Mouse (Mus musculus) embryonic facial prominence, embryonic 13.5 days (tissue): ENCODE results near the gene Kalrn. TPM values are rescaled to one million over a fixed set of nuclear protein-coding genes. Genes with fewer than 3 reads are reported as not detected.

Source experiments
- ATAC-seq: fragments of 200-750 bp; cut with Nextera tagmentation; 2 replicates; pipeline ENCODE4 v1.8.0; 2017; ENCODE audit warnings: low read depth; ENCODE audit not compliant: insufficient number of reproducible peaks, insufficient read depth, low FRiP score, low TSS enrichment
- H3K27ac ChIP-seq: fragments of 300-500 bp; sonication (generic); 2 replicates; pipeline ENCODE4 v1.5.1; 2015; ENCODE audit warnings: moderate library complexity, mild to moderate bottlenecking, inconsistent platforms
- H3K27me3 ChIP-seq: fragments of 300-500 bp; sonication (generic); 2 replicates; pipeline ENCODE4 v1.6.1; 2015; ENCODE audit warnings: mild to moderate bottlenecking, inconsistent platforms
- H3K36me3 ChIP-seq: fragments of 300-500 bp; sonication (generic); 2 replicates; pipeline ENCODE4 v1.6.1; 2015; ENCODE audit warnings: mild to moderate bottlenecking, inconsistent platforms
- H3K4me1 ChIP-seq: fragments of 300-500 bp; sonication (generic); 2 replicates; pipeline ENCODE4 v1.6.1; 2015; ENCODE audit warnings: inconsistent platforms
- H3K4me2 ChIP-seq: fragments of 300-500 bp; sonication (generic); 2 replicates; pipeline ENCODE4 v1.6.1; 2015; ENCODE audit warnings: moderate library complexity, mild to moderate bottlenecking, inconsistent platforms
- H3K4me3 ChIP-seq: fragments of 300-500 bp; sonication (generic); 2 replicates; pipeline ENCODE4 v1.5.1; 2015; ENCODE audit warnings: mild to moderate bottlenecking, inconsistent platforms
- H3K9ac ChIP-seq: fragments of 300-500 bp; sonication (generic); 2 replicates; pipeline ENCODE4 v1.6.1; 2015; ENCODE audit warnings: mild to moderate bottlenecking, inconsistent platforms
- H3K9me3 ChIP-seq: fragments of 300-500 bp; sonication (generic); 2 replicates; pipeline ENCODE4 v1.6.1; 2016; ENCODE audit warnings: inconsistent platforms
- WGBS: fragments of 180-500 bp; shearing (Covaris S2); methylation state at CpG from one replicate; pipeline ENCODE4 v1.1.7; 2015; ENCODE audit warnings: mixed read lengths; 5-methylcytosine and 5-hydroxymethylcytosine counted together
- polyA plus RNA-seq: library from polyadenylated mRNA; unstranded; fragments of >200 nt; fragmentation: Nextera tagmentation; extraction: Ambion mirVana; gene quantifications from 2 replicates; pipeline ENCODE4 v1.2.1, GENCODE M21; 2015

The Kalrn gene
- polyA plus RNA-seq, 1 experiment from 2014 or later: 18.3 TPM

DNA sequence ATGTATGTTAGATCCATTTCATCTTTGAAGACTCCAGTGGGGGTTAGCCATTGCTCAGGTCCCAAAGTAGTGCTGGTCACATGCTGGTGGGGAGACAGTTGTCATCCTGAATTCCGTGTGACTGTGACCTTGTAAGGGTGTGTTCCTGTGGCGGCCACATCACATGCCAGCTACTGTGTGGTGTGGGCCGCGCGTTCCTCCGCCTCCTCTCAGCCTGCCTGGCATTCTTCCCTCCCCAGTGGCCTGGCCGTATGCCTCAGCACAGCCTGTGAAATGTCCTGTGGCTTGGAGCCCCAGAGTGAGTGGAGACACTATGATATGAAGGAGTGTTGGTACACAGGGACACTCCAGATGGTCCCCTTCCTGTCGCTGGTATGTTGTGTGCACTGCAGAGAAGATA, 635.8 kb downstream of the Kalrn start:
- Histone ChIP-seq H3K27ac (no peak overlapping the region), H3K9ac (no peak overlapping the region)
- no peak for ATAC-seq

DNA sequence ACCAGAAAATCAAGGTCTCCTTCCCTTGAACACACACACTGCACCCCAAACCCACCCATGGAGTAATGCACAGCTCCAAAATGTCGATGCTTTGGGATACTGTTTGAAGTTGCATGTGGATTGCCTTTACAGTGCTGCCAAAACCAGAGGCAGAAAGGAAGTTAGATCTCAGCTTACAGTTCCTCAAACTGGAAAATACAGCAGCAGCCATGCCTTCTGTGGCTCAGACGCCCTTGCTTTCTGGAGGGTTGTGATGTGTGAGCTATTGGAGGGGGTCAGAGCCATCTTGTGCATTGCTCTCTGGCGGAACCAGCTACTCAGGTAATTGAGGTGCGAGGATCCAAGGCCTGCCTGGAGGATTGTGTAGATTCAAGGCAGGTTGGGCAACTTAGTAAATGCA, 636.4 kb downstream of the Kalrn start:
- Histone ChIP-seq H3K4me1 (peaks cover 83% of the 10 kb centered on the region), H3K9ac (no peak overlapping the region), H3K9me3 (no peaks in the 10 kb centered on the region), H3K27ac (peak overlapping the region; percentile 40; the same call in 1 of the 2 replicates), H3K36me3 (peaks cover 19% of the 10 kb centered on the region; the same call in 1 of the 2 replicates), H3K27me3 (no peaks in the 10 kb centered on the region), H3K4me2 (no peak overlapping the region), H3K4me3 (no peak overlapping the region)
- WGBS: 63% methylated on average over 4 of the region's 4 CpGs
- ATAC-seq: no peak

More for the DNA sequence above, 635.8 kb downstream of the Kalrn start:
- H3K4me3 ChIP-seq: no peak overlapping the region
- 85% methylated on average over 8 of the region's 8 CpGs for WGBS
- H3K27me3 ChIP-seq: no peaks in the 10 kb centered on the region
- peaks cover 90% of the 10 kb centered on the region for H3K4me1 ChIP-seq
- no peak overlapping the region for H3K4me2 ChIP-seq
- no peaks in the 10 kb centered on the region for H3K9me3 ChIP-seq
- peaks cover 15% of the 10 kb centered on the region; the same call in 1 of the 2 replicates for H3K36me3 ChIP-seq

DNA sequence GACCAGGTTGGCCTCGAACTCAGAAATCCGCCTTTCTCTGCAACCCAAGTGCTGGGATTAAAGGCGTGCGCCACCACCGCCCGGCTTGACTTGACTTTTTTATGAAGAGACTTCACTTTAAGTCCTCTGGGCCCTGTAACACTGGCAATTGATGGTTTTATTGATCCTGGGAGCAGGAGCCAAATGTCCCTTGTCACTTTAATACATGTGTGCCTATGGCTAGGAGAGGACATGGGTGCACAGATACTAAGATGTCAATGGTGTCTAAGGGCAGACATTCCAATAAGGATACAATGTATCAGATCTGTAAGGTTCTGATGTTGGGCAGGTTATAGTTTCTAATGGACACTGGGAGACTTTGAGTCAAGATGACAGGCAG, 637.9 kb downstream of the Kalrn start:
- 95% methylated on average over 6 of the region's 6 CpGs for WGBS

DNA sequence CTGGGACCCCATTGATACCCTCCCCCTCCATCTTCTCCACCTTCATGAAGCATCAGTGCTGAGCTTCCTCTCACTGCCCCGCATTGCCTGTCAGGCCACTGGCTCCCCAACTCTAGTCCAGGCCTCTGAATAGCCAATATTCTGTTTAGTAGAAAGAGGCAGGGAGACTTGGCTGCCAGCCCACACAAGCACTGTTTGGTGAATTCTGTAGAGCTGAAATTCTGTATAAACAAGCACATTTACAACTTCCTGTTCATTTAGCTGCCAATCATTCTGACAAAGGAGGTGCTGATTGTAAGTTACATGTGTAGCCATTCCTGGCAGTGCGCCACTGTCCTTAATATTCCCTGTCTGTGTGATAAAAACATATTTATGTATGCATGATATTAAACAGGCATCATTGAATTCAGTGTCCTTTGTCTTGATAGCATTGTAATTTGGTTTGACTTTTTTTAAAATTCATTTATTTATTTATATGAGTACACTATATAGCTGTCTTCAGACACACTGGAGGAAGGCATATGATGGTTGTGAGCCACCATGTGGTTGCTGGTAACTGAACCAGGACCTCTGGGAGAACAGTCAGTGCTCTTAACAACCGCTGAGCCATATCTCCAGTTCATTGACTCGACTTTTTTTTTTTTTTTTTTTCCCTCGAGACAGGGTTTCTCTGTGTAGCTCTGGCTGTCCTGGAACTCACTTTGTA, 638.5 kb downstream of the Kalrn start:
- Histone ChIP-seq H3K4me3 (no peak overlapping the region), H3K4me2 (no peak overlapping the region), H3K9me3 (no peaks in the 10 kb centered on the region), H3K9ac (no peak overlapping the region), H3K36me3 (peaks cover 23% of the 10 kb centered on the region), H3K27me3 (no peaks in the 10 kb centered on the region), H3K4me1 (peaks cover 68% of the 10 kb centered on the region), H3K27ac (peak overlapping the region; percentile 74)
- WGBS: 63% methylated on average over 5 of the region's 5 CpGs
- no peak for ATAC-seq

More for the DNA sequence above, 637.9 kb downstream of the Kalrn start:
- no peaks in the 10 kb centered on the region for H3K9me3 ChIP-seq
- peaks cover 73% of the 10 kb centered on the region for H3K4me1 ChIP-seq
- no peak overlapping the region for H3K4me2 ChIP-seq
- ATAC-seq: no peak
- H3K27me3 ChIP-seq: no peaks in the 10 kb centered on the region
- H3K27ac ChIP-seq: 0 out of 2 replicates have a peak overlapping the region, but pooled peaks have one; percentile 18
- no peak overlapping the region for H3K4me3 ChIP-seq
- no peak overlapping the region for H3K9ac ChIP-seq
- H3K36me3 ChIP-seq: peaks cover 20% of the 10 kb centered on the region

DNA sequence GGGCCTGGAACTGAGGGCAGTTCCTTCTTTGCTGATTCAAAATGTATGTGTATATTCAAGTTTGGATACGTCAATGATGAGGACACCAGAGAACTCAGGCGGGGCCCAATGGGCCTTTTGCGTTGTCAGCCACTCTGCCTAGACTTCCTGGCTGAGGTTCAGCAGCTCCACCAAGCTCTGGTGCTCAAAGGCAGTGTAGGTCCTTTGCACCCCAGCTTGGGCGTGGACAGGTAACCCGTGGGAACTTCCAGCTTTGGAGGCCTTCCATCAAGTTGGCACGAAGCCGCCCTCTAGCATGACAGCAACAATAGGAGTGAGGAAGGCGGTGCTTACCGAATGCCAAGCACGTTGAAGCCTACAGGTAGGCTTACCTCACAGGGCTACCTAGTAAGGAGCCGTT, 639.9 kb downstream of the Kalrn start:
- no peak overlapping the region for H3K4me2 ChIP-seq
- 88% methylated on average over 11 of the region's 11 CpGs for WGBS
- no peak for ATAC-seq
- H3K27me3 ChIP-seq: no peaks in the 10 kb centered on the region
- peak overlapping the region; percentile 74 for H3K27ac ChIP-seq
- peaks cover 25% of the 10 kb centered on the region for H3K36me3 ChIP-seq
- H3K4me1 ChIP-seq: peaks cover 61% of the 10 kb centered on the region
- H3K9ac ChIP-seq: no peak overlapping the region
- no peak overlapping the region for H3K4me3 ChIP-seq
- H3K9me3 ChIP-seq: no peaks in the 10 kb centered on the region

DNA sequence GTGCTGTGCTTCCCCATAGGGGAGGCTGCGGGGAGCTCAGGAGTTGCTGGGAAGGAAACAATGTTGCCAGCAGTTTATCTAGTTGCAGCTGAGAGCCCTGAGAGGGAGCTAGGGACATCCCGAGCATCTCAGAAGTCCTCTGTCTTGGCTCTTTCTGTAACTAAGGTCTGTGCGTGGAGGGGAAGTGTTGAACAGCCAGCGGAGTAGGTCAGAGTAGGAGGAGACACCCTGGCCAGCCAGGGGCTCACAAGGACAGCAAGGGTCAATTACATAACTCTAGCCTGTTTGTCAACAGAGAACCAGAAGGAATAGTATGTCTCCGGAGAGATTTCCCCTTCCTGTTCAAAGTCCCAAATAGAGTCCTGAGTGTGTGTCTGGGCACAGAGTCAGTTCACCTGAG, 641.2 kb downstream of the Kalrn start:
- peaks cover 25% of the 10 kb centered on the region for H3K36me3 ChIP-seq
- WGBS: 55% methylated on average over 5 of the region's 5 CpGs
- H3K4me2 ChIP-seq: no peak overlapping the region
- no peak overlapping the region for H3K27ac ChIP-seq
- no peak overlapping the region for H3K4me3 ChIP-seq
- peaks cover 56% of the 10 kb centered on the region for H3K4me1 ChIP-seq
- no peak overlapping the region for H3K9ac ChIP-seq
- no peaks in the 10 kb centered on the region for H3K9me3 ChIP-seq
- no peak for ATAC-seq
- H3K27me3 ChIP-seq: no peaks in the 10 kb centered on the region

DNA sequence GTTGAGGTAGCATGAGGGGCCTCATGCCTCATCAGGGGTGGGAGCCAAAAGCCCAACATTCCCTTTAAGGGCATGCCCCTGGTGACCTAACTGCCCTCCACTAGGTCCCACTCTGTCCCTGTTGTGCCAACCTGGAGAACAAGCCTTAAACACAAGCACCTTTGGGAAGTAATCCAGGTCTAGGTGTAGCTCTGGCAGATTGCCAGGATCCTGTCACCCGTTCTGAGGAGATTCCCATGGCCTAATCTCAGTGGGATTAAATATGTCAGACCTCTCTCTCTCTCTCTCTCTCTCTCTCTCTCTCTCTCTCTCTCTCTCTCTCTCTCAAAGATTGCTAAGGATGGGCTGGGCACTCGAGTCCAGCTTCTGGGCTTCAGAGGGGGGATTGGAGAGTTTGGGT, 641.6 kb downstream of the Kalrn start:
- Histone ChIP-seq H3K27ac (no peak overlapping the region), H3K4me3 (no peak overlapping the region), H3K9ac (no peak overlapping the region)

DNA sequence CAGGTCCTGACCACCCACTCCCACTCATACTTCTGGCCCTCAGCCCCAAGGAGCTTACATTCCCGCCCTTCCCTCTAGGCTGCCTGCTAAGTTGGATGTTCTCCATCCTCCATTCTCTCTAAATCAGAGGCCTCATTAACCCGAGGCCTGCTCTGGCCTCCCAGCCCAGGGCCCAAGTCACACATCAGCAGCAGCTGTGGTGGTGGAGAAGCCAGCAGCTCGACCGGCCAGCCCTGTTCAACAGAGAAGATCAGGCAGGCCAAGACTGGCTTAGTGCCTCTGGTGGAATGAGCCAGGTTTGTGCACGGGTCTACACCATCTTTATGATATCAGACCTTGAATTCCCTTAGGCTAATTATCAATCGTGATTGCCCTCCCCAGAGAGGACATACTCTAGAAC, 642.5 kb downstream of the Kalrn start:
- Histone ChIP-seq H3K27ac (no peak overlapping the region), H3K36me3 (peaks cover 26% of the 10 kb centered on the region), H3K9ac (no peak overlapping the region), H3K9me3 (no peaks in the 10 kb centered on the region), H3K4me3 (no peak overlapping the region), H3K27me3 (no peaks in the 10 kb centered on the region), H3K4me1 (peaks cover 55% of the 10 kb centered on the region), H3K4me2 (no peak overlapping the region)
- ATAC-seq: no peak
- 80% methylated on average over 6 of the region's 6 CpGs for WGBS

More for the DNA sequence above, 641.6 kb downstream of the Kalrn start:
- peaks cover 25% of the 10 kb centered on the region for H3K36me3 ChIP-seq
- H3K27me3 ChIP-seq: no peaks in the 10 kb centered on the region
- no peak for ATAC-seq
- 45% methylated on average over 2 of the region's 2 CpGs for WGBS
- peaks cover 54% of the 10 kb centered on the region for H3K4me1 ChIP-seq
- H3K9me3 ChIP-seq: no peaks in the 10 kb centered on the region
- H3K4me2 ChIP-seq: no peak overlapping the region

DNA sequence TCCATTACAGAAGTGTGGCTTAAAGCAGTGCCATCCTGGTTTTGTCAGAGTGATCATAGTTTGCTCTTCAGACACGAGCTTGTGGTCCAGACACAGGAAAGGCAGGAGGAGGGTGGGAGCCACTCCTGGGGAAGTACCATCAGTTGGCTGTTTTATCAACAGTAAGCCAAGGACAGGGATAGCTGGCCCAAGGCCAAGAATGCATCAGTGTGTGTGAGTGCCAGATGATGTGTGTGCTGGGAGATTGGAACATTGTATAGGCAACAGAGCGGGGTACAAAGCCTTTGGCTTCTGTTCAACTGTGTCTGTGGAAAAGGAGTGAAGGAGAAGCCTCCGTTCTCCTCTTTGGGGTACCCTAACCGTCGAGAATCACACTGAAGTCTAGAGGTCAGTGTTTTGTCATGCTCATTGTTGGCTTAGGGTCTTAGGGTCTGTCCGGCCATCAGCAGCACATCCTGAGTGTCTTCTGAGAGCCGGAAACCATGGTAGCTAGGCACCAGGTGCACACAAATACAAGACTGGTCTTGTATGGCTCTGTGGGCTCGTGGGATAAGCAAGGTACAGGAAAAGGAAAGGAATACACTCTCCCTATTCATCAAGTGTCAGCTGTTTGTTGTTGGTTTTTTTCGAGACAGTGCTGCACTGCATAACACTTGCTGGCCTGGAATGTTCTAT, 644.4 kb downstream of the Kalrn start:
- WGBS: 71% methylated on average over 9 of the region's 9 CpGs

DNA sequence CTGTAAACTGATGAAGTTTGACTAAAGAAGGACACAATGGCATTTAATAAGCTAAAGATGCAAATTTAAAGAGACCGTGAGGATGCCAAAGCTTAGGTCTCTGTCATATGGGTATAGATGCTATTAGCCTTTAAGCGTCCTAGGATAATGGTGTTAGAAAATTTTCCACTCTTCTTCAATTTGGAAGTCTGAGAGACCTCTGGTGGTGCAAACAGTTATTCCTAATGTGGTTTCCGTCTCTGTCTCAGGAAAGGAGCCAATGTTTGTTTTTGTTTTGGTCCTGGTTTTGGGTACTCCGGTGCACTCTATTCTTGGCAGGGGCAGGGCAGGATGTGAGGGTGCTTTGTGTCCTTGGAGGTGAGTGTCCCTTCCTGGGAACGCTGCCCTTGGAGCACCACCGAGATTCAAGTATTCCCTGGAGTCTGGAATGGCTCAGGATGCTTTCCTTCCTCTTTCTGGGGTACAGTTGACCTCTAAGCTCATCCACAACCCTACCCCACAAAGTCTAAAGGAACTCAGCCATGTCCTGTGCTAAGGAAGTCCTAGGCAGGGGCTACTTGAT, 646.0 kb downstream of the Kalrn start:
- Histone ChIP-seq H3K4me2 (no peak overlapping the region), H3K27me3 (no peaks in the 10 kb centered on the region), H3K4me1 (peaks cover 42% of the 10 kb centered on the region), H3K4me3 (no peak overlapping the region), H3K36me3 (peaks cover 28% of the 10 kb centered on the region), H3K9ac (no peak overlapping the region), H3K27ac (no peak overlapping the region), H3K9me3 (no peaks in the 10 kb centered on the region)
- 74% methylated on average over 6 of the region's 6 CpGs for WGBS
- ATAC-seq: no peak

More for the DNA sequence above, 644.4 kb downstream of the Kalrn start:
- Histone ChIP-seq H3K4me3 (no peak overlapping the region), H3K27ac (no peak overlapping the region), H3K4me2 (no peak overlapping the region), H3K9me3 (no peaks in the 10 kb centered on the region), H3K4me1 (peaks cover 42% of the 10 kb centered on the region), H3K36me3 (peaks cover 35% of the 10 kb centered on the region), H3K9ac (no peak overlapping the region), H3K27me3 (no peaks in the 10 kb centered on the region)
- no peak for ATAC-seq

DNA sequence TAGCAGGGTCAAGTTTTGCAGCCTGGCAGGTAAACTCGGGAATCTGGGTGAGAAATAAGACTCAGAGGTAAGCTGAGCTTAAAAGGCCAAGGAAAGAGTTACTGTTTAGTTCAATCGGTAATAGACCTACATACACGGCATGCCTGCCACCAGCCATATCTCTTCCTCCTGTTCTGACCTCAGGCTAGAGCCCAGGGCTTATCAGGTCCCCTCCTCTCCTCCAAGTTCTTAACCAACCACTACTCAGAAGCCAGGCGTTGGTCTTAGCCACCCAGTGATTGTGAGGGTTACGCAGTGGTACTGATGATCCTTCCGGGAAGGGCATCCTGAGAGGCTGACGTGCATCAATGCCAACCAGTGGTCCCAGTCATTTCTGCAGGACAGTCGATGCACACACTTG, 649.6 kb downstream of the Kalrn start:
- Histone ChIP-seq H3K27me3 (no peaks in the 10 kb centered on the region), H3K4me3 (no peak overlapping the region), H3K27ac (peak overlapping the region; percentile 83; the same call in 1 of the 2 replicates), H3K4me1 (peaks cover 50% of the 10 kb centered on the region), H3K36me3 (peaks cover 39% of the 10 kb centered on the region), H3K9ac (no peak overlapping the region), H3K9me3 (no peaks in the 10 kb centered on the region), H3K4me2 (no peak overlapping the region)
- 86% methylated on average over 8 of the region's 8 CpGs for WGBS
- ATAC-seq: no peak

DNA sequence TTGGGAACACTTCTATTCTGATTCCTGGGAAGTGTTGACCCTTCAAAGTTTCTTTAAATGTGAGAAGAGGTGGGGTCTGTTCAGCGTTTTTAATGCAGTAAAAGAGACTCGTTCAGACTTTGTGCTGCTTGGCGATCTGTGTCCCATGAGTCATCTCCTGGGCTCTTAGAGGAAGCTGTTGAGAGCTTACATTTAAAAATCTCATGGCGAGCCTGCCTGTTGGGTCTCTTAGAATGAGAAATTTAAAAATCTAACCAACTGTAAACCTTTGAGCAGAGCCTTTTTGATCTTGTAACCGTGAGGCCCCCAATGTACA, 650.4 kb downstream of the Kalrn start:
- peaks cover 44% of the 10 kb centered on the region for H3K36me3 ChIP-seq
- H3K4me2 ChIP-seq: no peak overlapping the region
- H3K9ac ChIP-seq: no peak overlapping the region
- no peak for ATAC-seq
- 47% methylated on average over 5 of the region's 5 CpGs for WGBS
- peaks cover 50% of the 10 kb centered on the region for H3K4me1 ChIP-seq
- H3K4me3 ChIP-seq: no peak overlapping the region
- H3K27me3 ChIP-seq: no peaks in the 10 kb centered on the region
- H3K27ac ChIP-seq: peak overlapping the region; percentile 83; the same call in 1 of the 2 replicates
- no peaks in the 10 kb centered on the region for H3K9me3 ChIP-seq
